Comparison of ENCODE assay signal across 8 mouse cellular contexts in the genomic region with DNA sequence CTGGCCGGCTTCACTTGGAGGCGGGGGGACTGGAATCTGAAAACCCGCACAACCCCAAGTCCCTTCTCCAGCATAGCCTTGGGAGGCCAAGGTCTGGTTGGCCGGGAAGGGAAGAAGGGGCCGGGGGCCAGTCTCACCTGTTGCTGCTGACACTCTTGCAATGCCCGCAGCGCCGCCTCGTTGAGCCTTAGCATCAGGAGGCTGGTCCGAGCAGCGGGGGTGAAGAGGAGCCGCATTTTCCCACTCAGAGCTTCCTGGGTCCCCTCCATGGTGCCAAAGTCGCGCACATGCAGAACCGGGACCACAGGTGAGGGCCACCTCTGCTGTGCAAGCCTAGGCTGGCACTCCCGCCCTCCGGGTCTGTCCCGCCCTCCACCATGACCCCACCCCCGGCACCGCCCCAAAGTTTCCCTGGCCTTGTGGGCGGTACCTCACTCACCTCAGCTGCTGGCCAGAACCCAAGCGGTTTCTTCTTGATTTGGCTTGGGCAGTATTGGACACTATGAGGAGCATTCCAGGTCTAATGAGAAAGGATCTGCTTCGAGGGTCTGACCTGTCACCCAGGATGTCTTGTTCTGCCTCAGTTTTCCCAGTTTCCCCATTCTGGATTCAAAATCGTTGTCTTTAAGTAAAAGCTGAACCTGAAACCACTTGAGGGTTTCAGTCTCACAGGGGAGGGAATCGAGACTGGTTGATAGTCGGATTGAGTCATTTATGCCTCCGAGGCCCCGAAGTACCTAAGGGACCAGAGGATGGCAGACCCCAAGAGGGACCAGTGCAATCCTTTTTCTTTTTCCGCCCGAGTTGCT. TPM values are rescaled to one million over a fixed set of nuclear protein-coding genes. Genes with fewer than 3 reads are reported as not detected.
DNase-seq lines count a peak whose midpoint lies in the region.

No protein-coding gene starts in this region.

- peaks cover 27% of the 10 kb centered on the region for H3K36me3 ChIP-seq in forebrain, embryonic 10.5 days (replicated peaks)
- H3K36me3 ChIP-seq in limb, embryonic 10.5 days, result peaks cover 28% of the 10 kb centered on the region
- peaks cover 27% of the 10 kb centered on the region for H3K36me3 ChIP-seq in midbrain, embryonic 10.5 days

- WGBS in forebrain, embryonic 10.5 days, result 2% methylated on average over 30 of the region's 30 CpGs
- 2% methylated on average over 30 of the region's 30 CpGs for WGBS in limb, embryonic 10.5 days
- WGBS in midbrain, embryonic 10.5 days, result 2% methylated on average over 30 of the region's 30 CpGs

- H3K4me3 ChIP-seq in forebrain, embryonic 10.5 days, result peak overlapping the region; percentile 49
- H3K4me3 ChIP-seq in limb, embryonic 10.5 days, result peak overlapping the region; percentile 67
- H3K4me3 ChIP-seq in midbrain, embryonic 10.5 days, result peak overlapping the region; percentile 57

- H3K27ac ChIP-seq in forebrain, embryonic 10.5 days, result 0 out of 2 replicates have a peak overlapping the region, but pooled peaks have one; percentile 6
- H3K27ac ChIP-seq in limb, embryonic 10.5 days, result peak overlapping the region; percentile 74
- no peak overlapping the region for H3K27ac ChIP-seq in midbrain, embryonic 10.5 days (replicated peaks)

- H3K9me3 ChIP-seq in forebrain, embryonic 10.5 days, result no peaks in the 10 kb centered on the region
- no peaks in the 10 kb centered on the region for H3K9me3 ChIP-seq in limb, embryonic 10.5 days (replicated peaks)
- no peaks in the 10 kb centered on the region for H3K9me3 ChIP-seq in midbrain, embryonic 10.5 days (replicated peaks)

- peaks cover 29% of the 10 kb centered on the region for H3K27me3 ChIP-seq in forebrain, embryonic 10.5 days (ENCODE audit: poor library complexity, severe bottlenecking)
- peaks cover 34% of the 10 kb centered on the region for H3K27me3 ChIP-seq in limb, embryonic 10.5 days (ENCODE audit: low read depth, poor library complexity, severe bottlenecking)
- H3K27me3 ChIP-seq in midbrain, embryonic 10.5 days (ENCODE audit: low read depth, poor library complexity, severe bottlenecking), result peaks cover 45% of the 10 kb centered on the region

- peaks cover 20% of the 10 kb centered on the region for H3K4me1 ChIP-seq in forebrain, embryonic 10.5 days
- peaks cover 22% of the 10 kb centered on the region for H3K4me1 ChIP-seq in limb, embryonic 10.5 days
- H3K4me1 ChIP-seq in midbrain, embryonic 10.5 days, result peaks cover 18% of the 10 kb centered on the region

- intact Hi-C loops in heart, postnatal 36 days (cut with DNase I), result no loop called here

- peak; percentile 43 to 56 for DNase-seq in CD8-positive naive resting alpha-beta T cell, adult 2 months (ENCODE audit: low read depth in 2 of 2, low spot score in 2 of 2)
- DNase-seq in c-Kit-negative CD71-positive TER-119-positive erythroid progenitor cells, embryonic 14.5 days (ENCODE audit: low read depth, low spot score), result peak; percentile 69
- peak; percentile 61 for DNase-seq in forebrain, embryonic 10.5 days (ENCODE audit: extremely low spot score, low spot score)
- DNase-seq in heart, postnatal 36 days, result peak; percentile 69 to 74
- DNase-seq in limb, embryonic 10.5 days (ENCODE audit: low spot score), result peak; percentile 83
- DNase-seq in midbrain, embryonic 10.5 days (ENCODE audit: low spot score), result peak; percentile 50
- peak; percentile 81 to 89 for DNase-seq in spleen, postnatal 4 days (ENCODE audit: low spot score in 2 of 2)
- no peak for DNase-seq in left cerebral cortex, adult 18-20 months (ENCODE audit: low spot score in 2 of 2)

RNA-seq across cellular contexts. Expression of a gene that starts 1.6 kb away (rescaled TPM):
- polyA plus RNA-seq in forebrain, embryonic 10.5 days (2016; fragmentation: Nextera tagmentation; extraction: Ambion mirVana), result 4.3 and 5.0 TPM in 2 replicates
- total RNA-seq in heart, postnatal 36 days (2021), result not detected
- polyA plus RNA-seq in limb, embryonic 10.5 days (2016; fragmentation: Nextera tagmentation; extraction: Ambion mirVana), result 6.4 and 8.1 TPM in 2 replicates
- 2.2 and 2.5 TPM in 2 replicates for polyA plus RNA-seq in midbrain, embryonic 10.5 days (2016; fragmentation: Nextera tagmentation; extraction: Ambion mirVana)
- total RNA-seq in left cerebral cortex, adult 18-20 months (2021), result not detected

RNA-seq across cellular contexts. Expression of a gene that starts 6.5 kb away (rescaled TPM):
- polyA plus RNA-seq in forebrain, embryonic 10.5 days (2016; fragmentation: Nextera tagmentation; extraction: Ambion mirVana), result 449 TPM in 2 replicates
- 100 to 1,000 TPM; 376 to 394 TPM for total RNA-seq in heart, postnatal 36 days (2021)
- 472 and 490 TPM in 2 replicates for polyA plus RNA-seq in limb, embryonic 10.5 days (2016; fragmentation: Nextera tagmentation; extraction: Ambion mirVana)
- polyA plus RNA-seq in midbrain, embryonic 10.5 days (2016; fragmentation: Nextera tagmentation; extraction: Ambion mirVana), result 488 and 493 TPM in 2 replicates
- 100 to 1,000 TPM; 150 to 163 TPM for total RNA-seq in left cerebral cortex, adult 18-20 months (2021)

RNA-seq across cellular contexts. Expression of a gene that starts 10.6 kb away (rescaled TPM):
- polyA plus RNA-seq in forebrain, embryonic 10.5 days (2016; fragmentation: Nextera tagmentation; extraction: Ambion mirVana), result 142 and 161 TPM in 2 replicates
- total RNA-seq in heart, postnatal 36 days (2021), result 10 to 100 TPM; 23.5 to 23.6 TPM
- 172 and 201 TPM in 2 replicates for polyA plus RNA-seq in limb, embryonic 10.5 days (2016; fragmentation: Nextera tagmentation; extraction: Ambion mirVana)
- 125 and 129 TPM in 2 replicates for polyA plus RNA-seq in midbrain, embryonic 10.5 days (2016; fragmentation: Nextera tagmentation; extraction: Ambion mirVana)
- 10 to 100 TPM; 18.3 to 20.9 TPM for total RNA-seq in left cerebral cortex, adult 18-20 months (2021)

RNA-seq across cellular contexts. Expression of a gene that starts 14.1 kb away (rescaled TPM):
- 0.15 and 0.27 TPM in 2 replicates for polyA plus RNA-seq in forebrain, embryonic 10.5 days (2016; fragmentation: Nextera tagmentation; extraction: Ambion mirVana)
- not detected for total RNA-seq in heart, postnatal 36 days (2021)
- 0.10 TPM in 1 of 2 replicates, not detected in the other for polyA plus RNA-seq in limb, embryonic 10.5 days (2016; fragmentation: Nextera tagmentation; extraction: Ambion mirVana)
- polyA plus RNA-seq in midbrain, embryonic 10.5 days (2016; fragmentation: Nextera tagmentation; extraction: Ambion mirVana), result 0.28 and 0.88 TPM in 2 replicates
- under 1 TPM; 0.26 to 0.37 TPM for total RNA-seq in left cerebral cortex, adult 18-20 months (2021)

RNA-seq across cellular contexts. Expression of a gene that starts 28.9 kb away (rescaled TPM):
- 1.5 and 2.0 TPM in 2 replicates for polyA plus RNA-seq in forebrain, embryonic 10.5 days (2016; fragmentation: Nextera tagmentation; extraction: Ambion mirVana)
- 1 to 10 TPM; 3.9 to 4.4 TPM for total RNA-seq in heart, postnatal 36 days (2021)
- 2.3 and 2.9 TPM in 2 replicates for polyA plus RNA-seq in limb, embryonic 10.5 days (2016; fragmentation: Nextera tagmentation; extraction: Ambion mirVana)
- polyA plus RNA-seq in midbrain, embryonic 10.5 days (2016; fragmentation: Nextera tagmentation; extraction: Ambion mirVana), result 2.7 and 4.1 TPM in 2 replicates
- 1 to 10 TPM; 2.6 to 3.9 TPM for total RNA-seq in left cerebral cortex, adult 18-20 months (2021)

Comparison
In these comparisons a context has a peak if more than half of its experiments do, and no peak if none do; other contexts are left out.
1. DNase-seq: peak in CD8-positive naive resting alpha-beta T cell, adult 2 months (2 of 2), c-Kit-negative CD71-positive TER-119-positive erythroid progenitor cells, embryonic 14.5 days (single experiment), forebrain, embryonic 10.5 days (single experiment), heart, postnatal 36 days (2 of 2), limb, embryonic 10.5 days (single experiment), midbrain, embryonic 10.5 days (single experiment) and spleen, postnatal 4 days (2 of 2); none in left cerebral cortex, adult 18-20 months (0 of 2).
2. Peak in every context shown above with its lines, with median percentiles within 50 percentile points of each other: H3K4me3 ChIP-seq.